Mouse (Mus musculus) embryonic facial prominence, embryonic 11.5 days (tissue): ENCODE data around the gene Spef1. TPM values are rescaled to one million over a fixed set of nuclear protein-coding genes. Genes with fewer than 3 reads are reported as not detected.
A peak's percentile ranks its signal among the peaks of the same experiment; 100 is the strongest.

Experiments used
- ATAC-seq: fragments of 200-750 bp; cut with Nextera tagmentation; replicated peaks from 2 replicates; pipeline ENCODE4 v1.8.0; 2017; ENCODE audit warnings: low read depth; ENCODE audit not compliant: insufficient number of reproducible peaks, low FRiP score, low TSS enrichment
- DNase-seq: peaks from one replicate; pipeline ENCODE4 v3.0.0-alpha.2; 2015; ENCODE audit warnings: low spot score
- H3K27ac ChIP-seq: fragments of 300-500 bp; sonication (generic); replicated peaks from 2 replicates; pipeline ENCODE4 v1.5.1; 2014; ENCODE audit warnings: mild to moderate bottlenecking, low read depth, low read length, control low read depth
- H3K27me3 ChIP-seq: fragments of 300-500 bp; sonication (generic); 2 replicates; pipeline ENCODE4 v1.6.1; 2014; ENCODE audit warnings: mild to moderate bottlenecking, low read length, moderate library complexity, mixed read lengths; ENCODE audit not compliant: control insufficient read depth, insufficient read depth
- H3K36me3 ChIP-seq: fragments of 300-500 bp; sonication (generic); replicated peaks from 2 replicates; pipeline ENCODE4 v1.6.1; 2014; ENCODE audit warnings: low read depth, mild to moderate bottlenecking, low read length, moderate library complexity, mixed read lengths; ENCODE audit not compliant: control insufficient read depth, insufficient read depth
- H3K4me1 ChIP-seq: fragments of 300-500 bp; sonication (generic); 2 replicates; pipeline ENCODE4 v1.6.1; 2014; ENCODE audit warnings: low read length, mixed read lengths; ENCODE audit not compliant: control insufficient read depth, insufficient read depth
- H3K4me2 ChIP-seq: fragments of 300-500 bp; sonication (generic); 2 replicates; pipeline ENCODE4 v1.6.1; 2014; ENCODE audit warnings: low read depth, mild to moderate bottlenecking, control low read depth, low read length, moderate library complexity
- H3K4me3 ChIP-seq: fragments of 300-500 bp; sonication (generic); 2 replicates; pipeline ENCODE4 v1.5.1; 2014; ENCODE audit warnings: low read depth, low read length, control low read depth
- H3K9ac ChIP-seq: fragments of 300-500 bp; sonication (generic); replicated peaks from 2 replicates; pipeline ENCODE4 v1.6.1; 2014; ENCODE audit warnings: mild to moderate bottlenecking, control low read depth, low read length
- H3K9me3 ChIP-seq: fragments of 300-500 bp; sonication (generic); replicated peaks from 2 replicates; pipeline ENCODE4 v1.6.1; 2016; ENCODE audit warnings: mild to moderate bottlenecking, low read length, inconsistent platforms, mixed read lengths; ENCODE audit not compliant: control insufficient read depth
- WGBS: fragments of 180-500 bp; shearing (Covaris S2); extraction: QIAGEN DNeasy Blood & Tissue Kit; methylation state at CpG from one replicate; pipeline ENCODE4 v1.1.7; 2014; 5-methylcytosine and 5-hydroxymethylcytosine counted together
- polyA plus RNA-seq: library from polyadenylated mRNA; unstranded; fragments of >200 nt; fragmentation: Nextera tagmentation; extraction: Ambion mirVana; gene quantifications from 2 replicates; pipeline ENCODE4 v1.2.1, GENCODE M21; 2014

Spef1 gene
- polyA plus RNA-seq, 1 experiment from 2014 or later = 3.4 TPM

- no peak overlapping the region for H3K4me3 ChIP-seq
- H3K27ac ChIP-seq = no peak overlapping the region
- no peak for ATAC-seq
- H3K4me2 ChIP-seq = no peak overlapping the region
- H3K27me3 ChIP-seq = no peaks in the 10 kb centered on the region
- H3K4me1 ChIP-seq = no peaks in the 10 kb centered on the region
- WGBS = 88% methylated on average over 3 of the region's 3 CpGs
- DNase-seq = no peak
- no peak overlapping the region for H3K9ac ChIP-seq
- H3K9me3 ChIP-seq = no peaks in the 10 kb centered on the region
- H3K36me3 ChIP-seq = no peaks in the 10 kb centered on the region
Observed at GRCm38 (mm10) chr2:131201262-131201661, 14.2 kb upstream of the Spef1 start.

GRCm38 (mm10) chr2:131200710-131201109, 13.6 kb upstream of the Spef1 start:
- H3K9ac ChIP-seq = no peak overlapping the region
- H3K4me2 ChIP-seq = no peak overlapping the region
- H3K4me3 ChIP-seq = no peak overlapping the region
- ATAC-seq (no peak), DNase-seq (no peak)
- no peaks in the 10 kb centered on the region for H3K27me3 ChIP-seq
- H3K27ac ChIP-seq = no peak overlapping the region
- H3K9me3 ChIP-seq = no peaks in the 10 kb centered on the region
- no peaks in the 10 kb centered on the region for H3K4me1 ChIP-seq
- WGBS = 71% methylated on average over 2 of the region's 2 CpGs
- H3K36me3 ChIP-seq = no peaks in the 10 kb centered on the region

GRCm38 (mm10) chr2:131196606-131197316, 9.7 kb upstream of the Spef1 start:
- Histone ChIP-seq H3K27me3 (no peaks in the 10 kb centered on the region), H3K9me3 (no peaks in the 10 kb centered on the region), H3K36me3 (no peaks in the 10 kb centered on the region; the same call in 1 of the 2 replicates), H3K4me1 (no peaks in the 10 kb centered on the region), H3K4me3 (no peak overlapping the region), H3K27ac (no peak overlapping the region), H3K9ac (no peak overlapping the region), H3K4me2 (no peak overlapping the region)
- no peak for ATAC-seq
- no peak for DNase-seq
- 93% methylated on average over 16 of the region's 16 CpGs for WGBS

- no peak for ATAC-seq
- Histone ChIP-seq H3K4me1 (no peaks in the 10 kb centered on the region; the same call in none of the 2 replicates), H3K27me3 (no peaks in the 10 kb centered on the region), H3K4me3 (no peak overlapping the region), H3K4me2 (no peak overlapping the region), H3K27ac (no peak overlapping the region), H3K36me3 (no peaks in the 10 kb centered on the region; the same call in 1 of the 2 replicates), H3K9me3 (no peaks in the 10 kb centered on the region), H3K9ac (0 out of 2 replicates have a peak overlapping the region, but pooled peaks have one; percentile 28)
- 73% methylated on average over 7 of the region's 7 CpGs for WGBS
- no peak for DNase-seq
Observed at GRCm38 (mm10) chr2:131191005-131191390, 3.9 kb upstream of the Spef1 start.

- 26% methylated on average over 10 of the region's 10 CpGs for WGBS
Observed at GRCm38 (mm10) chr2:131190344-131191004, 3.4 kb upstream of the Spef1 start.

GRCm38 (mm10) chr2:131189521-131190309, 2.6 kb upstream of the Spef1 start:
- H3K9ac ChIP-seq = peak overlapping the region; percentile 13

More at GRCm38 (mm10) chr2:131190344-131191004, 3.4 kb upstream of the Spef1 start:
- Histone ChIP-seq H3K27me3 (no peaks in the 10 kb centered on the region), H3K9me3 (no peaks in the 10 kb centered on the region), H3K36me3 (no peaks in the 10 kb centered on the region; the same call in 1 of the 2 replicates), H3K4me1 (no peaks in the 10 kb centered on the region; the same call in none of the 2 replicates), H3K4me2 (no peak overlapping the region), H3K27ac (0 out of 2 replicates have a peak overlapping the region, but pooled peaks have one; percentile 28), H3K9ac (peak overlapping the region; percentile 28; the same call in 1 of the 2 replicates), H3K4me3 (no peak overlapping the region)
- DNase-seq = peak; percentile 57
- peak; percentile 51 for ATAC-seq

GRCm38 (mm10) chr2:131188311-131188710, 1.2 kb upstream of the Spef1 start:
- WGBS = 93% methylated on average over 5 of the region's 5 CpGs
- no peaks in the 10 kb centered on the region for H3K27me3 ChIP-seq
- no peak overlapping the region for H3K9ac ChIP-seq
- H3K27ac ChIP-seq = no peak overlapping the region
- H3K4me2 ChIP-seq = no peak overlapping the region
- H3K4me1 ChIP-seq = no peaks in the 10 kb centered on the region; the same call in none of the 2 replicates
- DNase-seq (no peak), ATAC-seq (no peak)
- H3K9me3 ChIP-seq = no peaks in the 10 kb centered on the region
- no peaks in the 10 kb centered on the region; the same call in 1 of the 2 replicates for H3K36me3 ChIP-seq
- no peak overlapping the region for H3K4me3 ChIP-seq

More at GRCm38 (mm10) chr2:131189521-131190309, 2.6 kb upstream of the Spef1 start:
- no peak for ATAC-seq
- no peak for DNase-seq
- Histone ChIP-seq H3K4me2 (no peak overlapping the region), H3K4me1 (no peaks in the 10 kb centered on the region; the same call in none of the 2 replicates), H3K27ac (0 out of 2 replicates have a peak overlapping the region, but pooled peaks have one; percentile 25), H3K4me3 (no peak overlapping the region), H3K36me3 (no peaks in the 10 kb centered on the region; the same call in 1 of the 2 replicates), H3K9me3 (no peaks in the 10 kb centered on the region), H3K27me3 (no peaks in the 10 kb centered on the region)
- WGBS = 46% methylated on average over 5 of the region's 5 CpGs
